Mouse (Mus musculus) retina, postnatal 7 days (tissue): ENCODE measurements around the gene Ttc21a.

Source experiments
- DNase-seq: peaks from one replicate; pipeline ENCODE4 v3.0.0-alpha.2; 2012; ENCODE audit warnings: low read depth, low spot score

Gene Ttc21a

GRCm38 (mm10) chr9:119975286-119975685 is 37.9 kb downstream of the Ttc21a start:
- no peak for DNase-seq

- DNase-seq, result no peak
Observed at GRCm38 (mm10) chr9:119976704-119977556, 39.5 kb downstream of the Ttc21a start.

DNA sequence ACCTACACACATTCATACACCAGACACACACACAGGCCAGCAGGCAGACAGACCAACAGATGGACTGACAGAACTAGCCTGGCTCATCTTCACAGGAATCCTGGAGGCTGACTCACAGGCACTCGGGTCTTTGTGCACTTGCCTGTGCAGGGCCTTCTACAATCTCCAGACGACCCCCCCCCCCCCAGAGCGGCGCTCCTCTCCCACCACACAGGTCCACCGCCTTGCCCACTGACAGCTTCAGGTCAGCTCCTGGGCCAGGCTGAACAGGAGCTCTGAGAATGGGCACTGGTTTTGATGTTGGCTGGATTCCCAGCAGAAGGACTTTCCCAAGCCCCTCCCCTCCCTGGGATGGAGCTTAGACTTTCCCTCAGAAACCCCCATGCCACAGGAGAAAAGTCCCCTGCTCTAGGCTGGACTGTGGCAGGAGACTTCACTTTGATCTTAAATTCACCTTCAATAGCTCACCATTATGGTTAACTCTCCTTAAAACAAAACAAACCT is 40.2 kb downstream of the Ttc21a start:
- DNase-seq, result no peak

DNA sequence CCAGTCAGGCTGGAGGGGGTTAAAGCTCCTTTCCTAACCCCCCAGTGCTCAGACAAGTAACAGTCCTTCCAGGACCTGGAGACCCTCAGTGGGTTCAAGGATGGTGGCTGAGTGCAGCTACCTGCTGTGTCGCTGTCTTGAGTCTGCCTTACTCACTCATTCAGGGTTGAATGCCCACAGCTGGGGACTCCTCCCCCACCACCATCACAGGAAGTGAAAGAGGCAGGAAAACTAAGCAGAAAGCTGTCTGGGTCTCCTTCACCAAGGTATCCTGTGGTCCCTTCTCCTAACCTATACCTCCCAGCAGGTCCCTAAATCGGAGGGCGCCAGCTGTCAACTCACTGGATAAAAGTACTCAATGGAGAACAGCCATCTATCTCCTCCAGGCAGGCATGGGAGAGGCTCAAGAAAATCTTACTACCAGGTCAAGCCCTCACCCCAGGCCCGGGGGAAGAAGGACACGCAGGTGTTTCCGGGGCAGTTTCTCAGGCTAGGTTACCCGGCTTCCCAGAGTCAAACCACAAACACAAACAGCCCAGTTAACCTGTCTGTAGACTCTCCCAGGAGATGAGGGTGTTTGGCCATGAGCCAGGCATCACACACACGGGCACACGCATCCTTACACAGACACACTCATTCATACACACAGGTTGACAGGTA is 40.9 kb downstream of the Ttc21a start:
- DNase-seq, result no peak

GRCm38 (mm10) chr9:119978811-119979441 is 41.5 kb downstream of the Ttc21a start:
- no peak for DNase-seq

DNA sequence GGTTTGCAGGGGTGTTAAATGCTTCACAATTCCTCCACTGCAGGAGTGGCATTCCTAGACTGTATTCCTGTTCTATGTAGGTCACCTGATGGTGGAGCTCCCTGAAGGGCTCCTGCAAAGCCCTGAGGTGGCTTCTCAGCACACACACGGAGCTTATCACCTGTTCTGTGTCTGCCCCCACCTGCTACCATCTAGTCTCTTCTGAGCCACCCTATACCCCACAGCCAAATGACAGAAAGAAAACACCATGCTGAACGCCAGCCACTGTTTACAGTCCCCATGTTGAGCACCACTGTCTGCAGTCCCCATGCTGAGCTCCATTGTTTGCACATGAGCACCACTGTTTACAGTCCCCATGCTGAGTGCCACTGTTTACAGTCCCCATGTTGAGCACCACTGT is 42.3 kb downstream of the Ttc21a start:
- no peak for DNase-seq

DNA sequence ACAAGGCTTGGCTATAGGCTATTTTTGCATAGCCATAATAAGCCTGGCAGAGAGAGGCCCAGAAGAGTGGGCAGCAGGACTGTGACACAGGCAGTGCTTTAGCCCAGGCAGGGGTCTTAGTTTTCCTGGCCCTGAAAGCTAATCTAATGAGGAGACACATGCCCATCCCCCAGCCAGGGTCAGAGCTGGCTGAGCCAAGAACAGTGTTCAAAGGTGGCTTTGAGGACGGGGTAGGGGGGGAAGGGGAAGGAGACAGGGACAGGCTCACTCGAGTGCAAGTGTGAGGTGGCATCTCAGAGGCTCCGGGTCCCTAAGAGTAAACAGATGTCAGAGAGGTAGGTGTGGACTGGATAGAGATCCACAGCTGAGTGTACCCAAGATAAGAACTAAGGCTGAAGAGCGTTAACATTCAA is 43.4 kb downstream of the Ttc21a start:
- no peak for DNase-seq

DNA sequence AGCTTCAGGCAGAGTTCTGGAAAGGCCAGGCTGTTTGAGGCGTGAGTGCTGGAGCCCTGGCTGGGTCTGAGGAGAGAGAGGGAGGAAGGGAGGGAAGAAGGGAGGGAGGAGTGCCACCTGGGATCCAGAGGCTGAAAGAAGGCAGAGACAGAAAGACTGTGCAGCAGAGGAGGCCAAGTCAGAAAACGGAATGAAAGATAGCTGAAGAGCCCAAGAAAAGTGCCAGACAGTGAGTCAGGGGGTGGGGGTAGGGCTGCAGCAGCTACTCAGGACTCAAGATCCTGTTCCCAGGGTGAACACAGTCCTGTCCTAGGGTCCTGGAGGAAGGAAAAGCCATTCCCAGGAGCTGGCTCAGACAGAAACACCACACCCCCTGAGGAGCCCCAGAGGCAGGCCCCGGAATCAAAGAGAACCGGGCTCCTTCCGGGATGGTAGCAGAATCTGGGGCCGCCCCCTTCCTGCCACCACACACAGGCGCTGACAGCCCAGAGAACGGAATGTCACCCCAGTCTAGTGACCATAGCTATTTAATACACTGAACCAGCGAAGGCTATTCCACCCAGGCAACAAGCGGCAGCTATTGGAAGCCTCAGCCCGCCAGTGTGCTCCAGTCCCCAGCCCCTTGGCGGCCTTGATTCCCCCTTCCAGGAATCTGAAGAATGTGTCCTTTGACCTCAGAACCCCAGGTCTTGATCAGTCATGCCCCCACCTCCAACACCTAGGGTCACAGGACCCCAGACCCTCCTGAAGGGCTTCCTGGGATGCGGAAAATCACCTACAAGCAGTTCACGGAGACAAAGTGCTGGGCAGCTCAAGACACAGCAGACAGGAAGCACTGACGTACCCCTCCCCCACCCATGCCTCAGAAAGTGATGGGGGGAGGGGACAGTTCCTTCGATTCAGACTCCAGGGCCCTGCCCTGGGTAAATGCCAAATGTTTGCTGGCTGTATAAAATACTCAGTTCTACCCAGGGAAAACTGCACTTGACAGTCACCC is 44.1 kb downstream of the Ttc21a start:
- DNase-seq, result no peak

- DNase-seq, result no peak
Observed at GRCm38 (mm10) chr9:119982241-119982811, 44.9 kb downstream of the Ttc21a start.

DNA sequence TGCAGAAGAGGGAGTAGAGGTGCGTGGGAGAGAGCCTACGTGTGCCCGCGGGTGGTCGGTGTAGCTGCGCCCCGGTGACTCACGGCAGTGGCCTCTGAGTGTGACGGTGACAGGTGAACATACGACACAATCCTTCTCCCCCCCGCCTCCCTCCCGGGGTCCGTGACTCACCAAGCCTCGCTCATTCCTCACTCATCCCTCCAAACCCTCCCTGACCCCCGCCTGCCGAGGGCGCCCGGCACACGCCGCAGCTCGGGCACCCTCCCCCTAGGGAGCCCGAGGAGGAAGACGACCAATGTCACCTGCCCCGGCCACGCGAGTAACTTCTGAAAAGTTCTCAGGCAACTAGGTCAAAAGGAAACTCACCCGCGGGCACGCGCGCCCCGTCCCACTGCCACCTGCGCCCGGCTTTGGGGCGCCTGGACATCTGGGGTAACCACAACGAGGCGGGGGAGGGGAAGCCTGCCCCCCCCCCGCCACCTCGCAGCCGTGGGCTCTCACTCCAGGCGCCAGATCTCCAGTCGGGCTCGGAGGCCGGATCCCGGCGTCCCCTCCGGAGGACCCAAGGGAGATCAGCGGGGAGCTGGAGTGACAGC is 45.6 kb downstream of the Ttc21a start:
- DNase-seq, result no peak

DNA sequence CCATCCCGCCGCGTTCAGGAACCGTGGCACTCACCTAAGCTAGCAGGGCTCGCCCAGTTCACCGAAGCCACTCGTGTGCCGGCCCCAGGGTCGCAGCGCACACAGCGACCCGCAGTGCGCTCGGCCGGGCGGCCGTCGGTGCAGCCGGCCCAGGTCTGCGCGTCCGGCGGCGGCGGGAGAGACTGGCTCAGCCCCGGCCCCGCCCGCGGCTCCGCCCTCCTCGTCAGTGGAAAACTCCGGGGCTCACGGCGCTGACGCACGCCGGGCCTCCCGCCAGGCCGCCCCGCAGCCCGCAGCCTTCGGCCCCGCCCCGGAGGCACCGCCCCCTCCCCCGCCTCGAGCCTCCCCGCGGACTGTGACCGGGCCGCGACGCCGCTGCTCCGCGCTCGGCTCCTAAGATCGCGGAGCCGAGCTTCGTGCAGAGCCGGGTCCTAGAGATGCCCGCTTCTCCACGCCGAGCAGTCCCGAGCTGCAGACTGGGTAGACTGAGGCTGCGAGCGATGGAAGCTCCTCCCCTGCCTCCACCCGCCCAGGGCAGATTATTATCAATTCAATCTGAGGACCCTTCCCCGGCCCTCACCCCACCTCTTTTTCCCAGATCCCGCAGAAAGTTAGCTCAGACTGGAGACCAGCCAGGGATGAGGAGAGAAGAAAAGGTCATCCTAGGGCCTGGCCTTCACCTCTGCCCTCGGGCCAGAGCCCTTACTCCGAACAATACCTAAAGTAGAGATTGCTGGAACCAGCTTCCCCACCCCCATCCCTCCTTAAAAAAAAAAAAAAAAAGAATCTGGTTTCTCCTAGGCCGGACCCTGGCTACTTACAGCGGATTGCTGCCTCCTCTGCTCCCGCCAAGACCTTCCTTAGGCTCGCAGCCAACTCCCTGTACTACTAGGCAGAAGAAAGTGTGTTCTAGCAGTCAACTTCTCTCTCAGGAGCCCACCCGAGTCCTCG is 46.5 kb downstream of the Ttc21a start:
- DNase-seq, result peak; percentile 55

GRCm38 (mm10) chr9:119984536-119985011 is 47.2 kb downstream of the Ttc21a start, which contains the start of gene Csrnp1:
Csrnp1 (minus strand) TSS chr9:119984658.
- no peak for DNase-seq

DNA sequence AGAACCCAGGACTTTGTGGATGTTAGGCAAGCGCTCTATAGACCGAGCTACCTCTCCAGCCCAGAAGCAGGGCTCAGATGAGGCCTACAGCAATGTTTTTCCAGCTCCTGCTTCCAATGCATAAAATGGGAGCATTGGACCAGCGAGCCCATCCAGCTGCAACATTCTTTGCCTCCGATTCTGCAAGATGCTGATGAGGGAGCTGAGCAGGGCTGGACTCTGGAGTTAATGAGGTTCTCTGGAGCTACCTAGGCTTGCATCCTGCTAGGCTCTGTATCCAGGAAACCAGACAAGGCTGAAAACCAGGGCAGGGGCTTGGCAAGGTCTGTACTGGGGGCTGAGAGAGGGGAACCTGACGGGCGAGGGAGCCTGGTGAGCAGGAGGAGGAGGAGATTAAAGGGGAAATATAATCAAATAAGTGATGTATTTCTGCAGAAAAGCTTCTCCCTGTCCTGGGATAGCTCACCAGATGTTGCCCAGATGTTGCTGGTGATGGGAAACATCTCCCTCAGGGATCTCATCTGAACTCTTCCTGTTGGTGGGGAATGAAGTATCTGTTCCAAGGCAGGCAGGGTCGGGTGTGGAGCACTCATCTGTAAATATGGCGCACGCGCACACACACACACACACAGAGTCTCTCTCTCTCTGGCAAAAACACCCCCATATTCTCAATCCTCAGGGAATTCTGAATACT is 48.6 kb downstream of the Ttc21a start:
- no peak for DNase-seq

DNA sequence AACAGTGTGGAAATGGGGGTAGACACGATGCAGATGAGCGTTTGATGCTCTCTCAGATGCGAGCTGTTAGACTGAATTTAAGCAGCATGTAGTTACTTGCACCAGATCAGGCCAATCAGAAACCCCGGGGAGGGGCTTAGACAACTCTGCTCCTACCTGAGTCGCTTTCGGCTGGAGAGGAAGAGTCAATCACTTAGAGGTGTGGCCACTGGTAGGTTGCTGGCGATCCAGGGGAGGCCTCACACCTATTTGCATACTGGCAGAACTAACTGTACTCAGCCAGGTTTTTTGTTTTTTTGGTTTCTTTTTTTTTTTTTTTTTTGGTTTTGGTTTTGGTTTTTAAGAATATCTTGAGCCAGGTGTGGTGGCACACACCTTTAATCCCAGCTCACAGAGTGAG is 50.9 kb downstream of the Ttc21a start:
- no peak for DNase-seq

DNA sequence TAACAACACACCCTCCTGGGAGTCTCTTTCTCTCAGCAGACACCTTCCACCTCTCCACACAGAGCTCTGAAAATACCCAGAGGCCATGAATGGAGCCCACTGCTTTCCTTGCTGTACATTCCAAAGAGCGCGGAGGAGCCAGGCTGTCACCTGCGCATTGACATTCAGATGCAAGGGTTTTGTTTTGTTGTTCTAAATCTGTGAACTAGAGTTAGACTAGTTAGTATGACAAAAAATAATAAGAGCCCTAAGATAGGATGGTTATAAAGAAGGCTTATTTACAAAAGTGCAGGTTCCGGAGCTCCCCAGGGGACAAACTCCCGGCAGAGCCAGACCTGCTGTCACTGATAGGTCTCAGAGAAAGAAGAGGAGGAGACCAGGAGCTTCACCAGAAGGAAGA is 53.9 kb downstream of the Ttc21a start:
- DNase-seq, result no peak

GRCm38 (mm10) chr9:119993092-119993844 is 55.9 kb downstream of the Ttc21a start:
- no peak for DNase-seq

GRCm38 (mm10) chr9:119994207-119994606 is 56.8 kb downstream of the Ttc21a start:
- no peak for DNase-seq

- no peak for DNase-seq
Observed at GRCm38 (mm10) chr9:119996080-119996479, 58.7 kb downstream of the Ttc21a start.
